Mouse (Mus musculus) gastrocnemius, postnatal 4 days (tissue): ENCODE measurements around the gene Olfr313. TPM values are rescaled to one million over a fixed set of nuclear protein-coding genes. Genes with fewer than 3 reads are reported as not detected.

Source experiments
- DNase-seq, 2 experiments: peaks; one replicate each; pipeline ENCODE4 v3.0.0; 2021 to 2022; ENCODE audit warnings: low spot score in 2 of 2, mixed read lengths in 2 of 2
- total RNA-seq, 2 experiments: library from RNA; stranded (reverse); gene quantifications; 2 replicates each; pipeline ENCODE4 v1.2.3; 2021

Olfr313 gene
- total RNA-seq, 2 experiments from 2014 or later, result not detected

DNA sequence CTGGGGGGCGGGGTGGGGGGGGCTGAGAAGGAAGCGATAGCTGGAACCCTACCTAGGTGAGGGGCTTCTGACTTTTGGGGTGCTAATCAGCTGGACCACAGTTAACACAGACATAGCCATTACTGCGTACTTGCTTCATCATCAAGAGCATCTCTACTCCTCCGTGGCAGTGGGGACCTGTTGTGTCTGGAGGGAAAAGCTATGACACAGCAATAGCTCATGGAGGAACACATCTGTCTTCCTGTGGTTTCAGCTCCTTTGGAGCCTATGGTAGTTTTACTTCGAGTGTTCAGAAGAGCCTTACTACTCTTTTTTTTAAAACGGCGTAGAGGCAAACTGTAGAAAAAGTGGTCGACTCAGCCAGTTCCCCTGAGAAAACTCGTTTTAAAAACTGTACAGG is 32.8 kb downstream of the Olfr313 start:
- no peak for DNase-seq

DNA sequence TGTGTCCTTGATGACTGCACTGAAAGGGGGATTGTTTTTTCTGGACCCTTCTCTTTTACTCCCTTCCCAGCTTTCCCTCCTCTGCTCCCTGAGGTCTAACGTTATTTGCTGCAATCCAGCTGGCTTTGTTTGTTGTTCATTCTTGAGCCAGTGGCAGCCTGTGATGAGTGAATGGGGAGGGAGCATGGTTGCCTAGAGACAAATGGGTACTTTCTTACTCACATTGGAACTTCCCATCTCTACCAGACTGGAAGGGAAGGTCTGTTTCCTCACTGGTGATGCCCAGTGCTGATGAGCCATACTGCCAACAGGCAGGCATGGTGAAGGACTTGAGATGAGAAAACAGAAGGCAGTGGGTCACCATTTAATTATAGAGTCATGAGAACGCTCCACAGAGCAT is 34.9 kb downstream of the Olfr313 start:
- no peak for DNase-seq

DNA sequence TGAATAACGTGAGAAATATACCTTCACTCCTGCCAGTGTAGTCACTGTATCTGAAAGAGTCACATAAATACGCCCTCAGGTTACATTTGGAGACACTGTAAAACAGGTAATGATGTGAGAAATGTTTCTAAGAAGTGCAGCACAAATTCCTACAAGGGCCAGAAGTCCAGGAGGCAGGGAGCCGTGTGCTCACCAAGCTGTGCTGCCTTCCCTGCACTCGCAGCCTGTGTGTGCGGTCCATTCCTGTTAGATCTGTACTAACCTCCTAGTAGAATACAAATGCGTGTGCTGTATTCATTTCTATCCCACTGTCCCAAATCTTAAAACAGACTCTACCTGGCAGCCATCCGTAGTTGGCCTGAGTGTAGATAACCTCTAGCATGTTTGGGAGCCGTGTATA is 45.9 kb downstream of the Olfr313 start:
- no peak for DNase-seq

DNA sequence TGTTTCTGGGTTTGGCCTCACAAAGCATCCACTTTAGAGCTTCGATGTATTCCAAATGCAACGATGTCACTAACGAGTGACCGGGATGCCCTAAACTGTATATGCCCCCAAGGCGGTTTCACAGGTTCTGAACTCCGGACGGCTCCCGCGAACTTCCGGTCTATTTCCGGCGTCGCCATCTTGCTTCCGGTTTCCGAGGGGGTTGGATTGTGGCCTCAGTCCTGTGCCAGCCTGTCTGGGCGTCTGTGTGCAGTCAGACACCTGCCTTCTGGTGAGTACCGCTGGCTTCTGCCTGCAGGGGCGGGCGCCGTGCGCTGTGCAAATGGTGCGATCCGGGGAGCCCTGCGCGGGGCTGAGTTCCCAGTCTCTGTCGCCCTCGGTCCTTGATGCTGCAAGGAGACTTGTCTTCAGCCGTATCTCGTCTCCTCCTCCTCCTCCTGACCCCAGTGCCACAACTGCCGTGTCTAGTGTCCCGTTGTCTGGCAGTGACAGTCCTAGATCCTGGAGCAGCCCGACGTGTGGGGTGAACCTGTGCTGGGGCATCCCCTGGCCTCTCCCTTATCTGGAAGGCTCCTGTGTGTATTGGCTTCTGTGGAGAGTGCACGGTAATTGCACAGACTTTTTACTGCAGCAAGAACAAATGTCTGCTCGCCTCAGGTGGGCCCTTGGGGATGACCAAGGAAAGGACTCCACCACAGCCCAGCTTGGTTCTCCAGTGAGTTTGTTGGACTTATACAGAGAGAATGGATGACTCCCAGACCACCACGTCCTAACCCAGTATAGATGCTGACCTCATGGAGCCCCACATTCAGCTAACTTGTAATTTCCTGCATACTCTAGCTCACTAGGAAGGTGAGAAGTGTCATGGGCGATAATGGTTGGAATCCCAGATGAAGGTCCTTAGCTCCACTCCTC is 52.5 kb downstream of the Olfr313 start, which contains the start of gene 2810021J22Rik:
2810021J22Rik (plus strand) TSS at position 178 of the 915 bp plus-strand sequence.
- peak; percentile 54 to 73 for DNase-seq

DNA sequence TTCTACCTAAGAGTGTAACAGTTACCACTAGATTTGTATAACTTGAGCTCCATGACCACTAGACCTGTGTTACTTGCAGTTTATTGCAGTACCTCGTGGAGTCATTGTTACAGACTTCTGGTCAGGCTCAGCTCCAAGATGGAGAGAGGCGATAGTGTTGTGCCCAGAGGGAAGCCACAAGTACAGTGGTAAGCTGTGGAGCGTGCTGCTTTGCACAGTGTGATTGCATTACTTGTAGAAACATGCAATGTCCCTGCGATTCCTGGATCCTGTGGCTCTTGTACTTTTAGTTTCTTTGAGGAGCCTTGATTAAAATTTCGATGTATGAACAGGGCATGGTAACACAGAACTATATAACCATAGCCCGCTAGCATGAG is 53.1 kb downstream of the Olfr313 start:
- DNase-seq, result no peak

Other genes starting within 250 kb of the Olfr313 start
- not detected for gene Olfr224, start 244.4 kb upstream of the Olfr313 start, total RNA-seq
- not detected for gene Olfr325, start 237.3 kb upstream of the Olfr313 start, total RNA-seq
- gene Olfr324, start 219.9 kb upstream of the Olfr313 start, total RNA-seq, result not detected
- not detected for gene 2210407C18Rik, start 198.9 kb upstream of the Olfr313 start, total RNA-seq
- not detected for gene Olfr323, start 184.5 kb upstream of the Olfr313 start, total RNA-seq
- under 1 TPM in 1 of 2 experiments, not detected in 1; 0.13 TPM for gene Trim58, start 174.5 kb upstream of the Olfr313 start, total RNA-seq
- not detected for gene Olfr322, start 156.2 kb upstream of the Olfr313 start, total RNA-seq
- gene Olfr320, start 133.9 kb upstream of the Olfr313 start, total RNA-seq, result not detected
- not detected for gene Olfr319, start 115.8 kb upstream of the Olfr313 start, total RNA-seq
- not detected for gene Olfr318, start 91.0 kb upstream of the Olfr313 start, total RNA-seq
- gene Olfr317, start 75.8 kb upstream of the Olfr313 start, total RNA-seq, result not detected
- gene Olfr316, start 62.3 kb upstream of the Olfr313 start, total RNA-seq, result not detected
- not detected for gene Olfr315, start 41.8 kb upstream of the Olfr313 start, total RNA-seq
- gene Olfr314, start 32.0 kb upstream of the Olfr313 start, total RNA-seq, result not detected
- gene Fam183b, start 13.0 kb upstream of the Olfr313 start, total RNA-seq, result under 1 TPM in 1 of 2 experiments, not detected in 1; 0.52 TPM
- gene Olfr312, start 14.2 kb downstream of the Olfr313 start, total RNA-seq, result not detected
- not detected for gene Olfr311, start 24.3 kb downstream of the Olfr313 start, total RNA-seq
- gene Gm12258, start 32.2 kb downstream of the Olfr313 start, total RNA-seq, result 1 to 10 TPM; 3.7 to 4.5 TPM
- 1 to 10 TPM; 3.2 to 3.6 TPM for gene 2810021J22Rik, start 52.2 kb downstream of the Olfr313 start, total RNA-seq
- 1 to 10 TPM; 6.9 to 8.1 TPM for gene Zfp39, start 89.2 kb downstream of the Olfr313 start, total RNA-seq
- under 1 TPM in 1 of 2 experiments, not detected in 1; 0.18 TPM for gene Btnl10, start 102.9 kb downstream of the Olfr313 start, total RNA-seq
- gene Rnf187, start 123.9 kb downstream of the Olfr313 start, total RNA-seq, result 100 to 1,000 TPM; 161 to 162 TPM
- 10 to 100 TPM in 1 of 2 experiments, 1 to 10 TPM in 1; 9.8 to 17.0 TPM for gene Hist3h2ba, start 133.9 kb downstream of the Olfr313 start, total RNA-seq
- 10 to 100 TPM; 37.1 to 42.7 TPM for gene Hist3h2a, start 139.7 kb downstream of the Olfr313 start, total RNA-seq
- gene Trim17, start 139.7 kb downstream of the Olfr313 start, total RNA-seq, result under 1 TPM; 0.23 to 0.29 TPM
- 10 to 100 TPM; 16.7 to 19.6 TPM for gene Trim11, start 163.1 kb downstream of the Olfr313 start, total RNA-seq